Mouse (Mus musculus) intestine, embryonic 16.5 days (tissue): ENCODE results near the gene Laptm5. TPM values are rescaled to one million over a fixed set of nuclear protein-coding genes. Genes with fewer than 3 reads are reported as not detected.

ENCODE experiments used
- ATAC-seq: fragments of 200-750 bp; cut with Nextera tagmentation; 2 replicates; pipeline ENCODE4 v1.8.0; 2017; ENCODE audit warnings: moderate TSS enrichment, moderate library complexity
- H3K27ac ChIP-seq: fragments of 300-500 bp; sonication (generic); 2 replicates; pipeline ENCODE4 v1.5.1; 2014; ENCODE audit warnings: mild to moderate bottlenecking, low read length
- H3K27me3 ChIP-seq: fragments of 300-500 bp; sonication (generic); replicated peaks from 2 replicates; pipeline ENCODE4 v1.6.1; 2014; ENCODE audit warnings: low read length, control low read depth, mixed read lengths; ENCODE audit not compliant: control insufficient read depth, insufficient read depth
- H3K36me3 ChIP-seq: fragments of 300-500 bp; sonication (generic); 2 replicates; pipeline ENCODE4 v1.6.1; 2014; ENCODE audit warnings: low read length, control low read depth; ENCODE audit not compliant: control insufficient read depth, insufficient read depth
- H3K4me1 ChIP-seq: fragments of 300-500 bp; sonication (generic); 2 replicates; pipeline ENCODE4 v1.6.1; 2014; ENCODE audit warnings: low read length, control low read depth, mixed read lengths; ENCODE audit not compliant: control insufficient read depth, insufficient read depth
- H3K4me2 ChIP-seq: fragments of 300-500 bp; sonication (generic); 2 replicates; pipeline ENCODE4 v1.6.1; 2014; ENCODE audit warnings: low read depth, low read length, control low read depth
- H3K4me3 ChIP-seq: fragments of 300-500 bp; sonication (generic); 2 replicates; pipeline ENCODE4 v1.5.1; 2014; ENCODE audit warnings: mild to moderate bottlenecking, low read length
- H3K9ac ChIP-seq: fragments of 300-500 bp; sonication (generic); 2 replicates; pipeline ENCODE4 v1.6.1; 2014; ENCODE audit warnings: low read depth, low read length
- H3K9me3 ChIP-seq: fragments of 300-500 bp; sonication (generic); 2 replicates; pipeline ENCODE4 v1.6.1; 2016; ENCODE audit warnings: low read length, control low read depth; ENCODE audit not compliant: control insufficient read depth
- WGBS: fragments of 180-500 bp; shearing (Covaris S2); extraction: QIAGEN DNeasy Blood & Tissue Kit; methylation state at CpG from one replicate; pipeline ENCODE4 v1.1.7; 2014; 5-methylcytosine and 5-hydroxymethylcytosine counted together
- polyA plus RNA-seq: library from polyadenylated mRNA; unstranded; fragments of >200 nt; fragmentation: Nextera tagmentation; extraction: Ambion mirVana; gene quantifications from 2 replicates; pipeline ENCODE4 v1.2.1, GENCODE M21; 2015

Laptm5 gene
- polyA plus RNA-seq, 1 experiment from 2014 or later, result 38.7 TPM

DNA sequence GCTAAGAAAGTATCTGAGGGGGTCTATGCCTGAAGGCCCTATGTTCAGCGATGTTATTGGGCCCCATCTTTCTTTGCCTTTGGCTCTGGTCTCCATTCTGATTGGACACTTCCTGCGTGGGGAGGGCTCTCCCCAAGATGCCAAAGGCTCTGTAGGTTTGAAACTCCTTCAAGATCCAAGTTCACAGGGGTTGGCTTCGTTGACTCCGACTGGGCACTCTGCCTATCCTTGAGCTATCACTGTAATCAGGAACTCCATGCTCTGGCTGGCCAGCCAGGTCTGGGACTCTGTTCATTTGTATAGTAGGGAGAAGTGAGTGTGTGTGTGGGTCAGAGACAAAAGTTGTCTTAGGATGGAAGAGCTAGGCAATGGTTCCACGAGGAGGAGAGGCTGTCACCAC lies 45.9 kb downstream of the Laptm5 start:
- no peaks in the 10 kb centered on the region for H3K4me1 ChIP-seq
- WGBS, result 73% methylated on average over 5 of the region's 5 CpGs
- ATAC-seq, result no peak
- H3K36me3 ChIP-seq, result no peaks in the 10 kb centered on the region
- no peak overlapping the region for H3K9ac ChIP-seq
- H3K27me3 ChIP-seq, result no peaks in the 10 kb centered on the region
- no peak overlapping the region for H3K4me3 ChIP-seq
- H3K27ac ChIP-seq, result no peak overlapping the region
- no peak overlapping the region for H3K4me2 ChIP-seq
- no peaks in the 10 kb centered on the region for H3K9me3 ChIP-seq

DNA sequence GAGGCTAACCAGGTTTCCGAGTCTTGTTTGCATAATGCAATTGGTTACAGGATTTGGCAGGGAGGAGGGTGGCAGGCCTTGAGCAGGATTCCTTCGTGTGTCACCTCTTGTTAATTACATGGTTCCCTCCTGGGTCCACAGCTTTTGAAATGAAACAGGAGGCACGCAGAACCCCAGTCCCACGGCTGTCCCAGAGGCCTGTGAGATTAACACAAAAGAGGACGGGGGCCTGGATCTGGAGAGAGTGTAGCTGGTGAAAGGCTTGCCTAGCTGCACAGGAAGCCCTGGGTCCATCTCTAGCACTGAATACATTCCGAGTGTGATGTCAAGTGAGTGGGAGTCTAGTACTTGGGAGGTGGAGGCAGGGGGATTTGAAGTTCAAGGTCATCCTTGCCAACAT lies 46.8 kb downstream of the Laptm5 start:
- no peaks in the 10 kb centered on the region for H3K9me3 ChIP-seq
- no peak overlapping the region for H3K4me2 ChIP-seq
- no peaks in the 10 kb centered on the region for H3K36me3 ChIP-seq
- 53% methylated on average over 6 of the region's 6 CpGs for WGBS
- no peak overlapping the region for H3K9ac ChIP-seq
- no peak overlapping the region for H3K4me3 ChIP-seq
- H3K4me1 ChIP-seq, result no peaks in the 10 kb centered on the region
- H3K27me3 ChIP-seq, result no peaks in the 10 kb centered on the region
- ATAC-seq, result no peak
- no peak overlapping the region for H3K27ac ChIP-seq

DNA sequence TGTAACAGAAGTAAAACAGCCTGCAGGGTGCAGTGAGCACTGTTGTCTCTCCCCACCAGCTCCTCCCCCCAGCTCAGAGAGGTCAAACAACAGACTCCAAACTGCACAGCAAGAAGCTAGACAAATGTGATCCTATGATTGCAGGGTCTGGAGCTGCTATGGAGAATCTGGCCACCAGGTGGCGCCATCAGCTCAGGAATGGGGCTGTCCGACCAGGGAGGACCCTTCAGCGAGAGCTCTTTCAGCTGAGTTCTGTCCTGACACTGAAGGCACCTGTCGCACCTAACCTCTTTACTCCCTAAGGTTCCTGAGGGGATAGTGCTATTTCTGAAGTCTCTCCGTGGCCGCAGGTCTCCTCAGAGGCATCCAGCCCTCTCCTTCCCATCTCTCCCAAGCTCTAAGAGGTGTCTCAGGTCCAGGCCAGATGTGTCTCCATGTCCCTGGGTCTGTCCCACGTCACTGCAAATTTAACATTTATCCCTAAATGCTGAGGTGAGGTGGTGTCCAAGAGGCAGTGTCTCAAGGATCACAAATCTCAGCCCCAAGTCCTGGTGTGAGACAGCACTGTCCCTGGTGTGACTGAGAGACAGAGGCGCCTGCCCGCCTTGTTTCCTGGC lies 47.3 kb downstream of the Laptm5 start:
- no peak overlapping the region for H3K4me3 ChIP-seq
- H3K4me1 ChIP-seq, result no peaks in the 10 kb centered on the region
- no peak for ATAC-seq
- H3K4me2 ChIP-seq, result no peak overlapping the region
- H3K27me3 ChIP-seq, result no peaks in the 10 kb centered on the region
- H3K9ac ChIP-seq, result no peak overlapping the region
- no peaks in the 10 kb centered on the region for H3K36me3 ChIP-seq
- no peak overlapping the region for H3K27ac ChIP-seq
- WGBS, result 29% methylated on average over 9 of the region's 9 CpGs
- H3K9me3 ChIP-seq, result no peaks in the 10 kb centered on the region

DNA sequence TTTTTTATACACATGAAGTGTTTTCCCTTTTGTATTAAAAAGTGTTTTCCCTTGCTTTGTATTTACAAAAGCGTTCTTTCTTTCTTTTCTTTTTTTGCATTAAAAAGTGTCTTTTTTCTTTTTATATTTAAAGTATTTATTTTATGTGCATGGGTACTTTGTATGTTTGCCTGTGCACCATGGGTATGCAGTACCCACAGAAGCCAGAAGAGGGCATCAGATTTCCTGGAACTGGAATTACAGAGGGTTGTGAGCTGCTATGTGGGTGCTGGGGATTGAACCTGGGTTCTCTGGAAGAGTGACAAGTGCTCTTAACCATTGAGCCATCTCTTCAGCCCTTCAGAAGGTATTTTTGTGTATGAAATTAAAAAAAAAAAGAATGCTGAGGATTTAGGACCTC lies 58.4 kb downstream of the Laptm5 start:
- Histone ChIP-seq H3K4me2 (no peak overlapping the region), H3K27me3 (no peaks in the 10 kb centered on the region), H3K36me3 (no peaks in the 10 kb centered on the region), H3K9me3 (no peaks in the 10 kb centered on the region), H3K27ac (no peak overlapping the region), H3K4me1 (no peaks in the 10 kb centered on the region), H3K4me3 (no peak overlapping the region), H3K9ac (no peak overlapping the region)
- ATAC-seq, result no peak
- 94% methylated on average over 1 of the region's 1 CpGs for WGBS

DNA sequence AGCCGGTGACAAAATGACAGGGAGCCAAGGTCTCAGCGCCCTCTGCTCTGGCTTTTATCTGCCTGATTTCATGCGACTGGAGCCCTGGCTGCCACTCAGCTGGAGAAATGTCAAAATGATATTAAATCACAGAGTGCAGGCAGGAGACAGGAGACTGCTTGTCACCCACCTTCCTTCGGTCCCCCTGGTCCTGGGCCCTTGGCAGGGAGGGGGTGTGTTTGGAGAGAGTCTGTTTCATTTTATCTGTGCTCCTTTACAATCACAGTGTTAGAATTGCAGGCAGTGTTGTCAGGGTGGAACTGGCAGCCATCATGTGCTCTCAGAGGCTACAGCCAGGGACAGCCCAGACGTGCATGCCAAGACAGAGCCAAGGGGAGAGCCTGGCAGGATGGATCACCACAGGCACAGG lies 59.5 kb downstream of the Laptm5 start:
- H3K36me3 ChIP-seq, result no peaks in the 10 kb centered on the region
- no peaks in the 10 kb centered on the region for H3K27me3 ChIP-seq
- no peak overlapping the region for H3K4me2 ChIP-seq
- 60% methylated on average over 5 of the region's 5 CpGs for WGBS
- no peak for ATAC-seq
- no peak overlapping the region for H3K27ac ChIP-seq
- no peak overlapping the region for H3K4me3 ChIP-seq
- no peak overlapping the region for H3K9ac ChIP-seq
- no peaks in the 10 kb centered on the region for H3K9me3 ChIP-seq
- no peaks in the 10 kb centered on the region for H3K4me1 ChIP-seq

DNA sequence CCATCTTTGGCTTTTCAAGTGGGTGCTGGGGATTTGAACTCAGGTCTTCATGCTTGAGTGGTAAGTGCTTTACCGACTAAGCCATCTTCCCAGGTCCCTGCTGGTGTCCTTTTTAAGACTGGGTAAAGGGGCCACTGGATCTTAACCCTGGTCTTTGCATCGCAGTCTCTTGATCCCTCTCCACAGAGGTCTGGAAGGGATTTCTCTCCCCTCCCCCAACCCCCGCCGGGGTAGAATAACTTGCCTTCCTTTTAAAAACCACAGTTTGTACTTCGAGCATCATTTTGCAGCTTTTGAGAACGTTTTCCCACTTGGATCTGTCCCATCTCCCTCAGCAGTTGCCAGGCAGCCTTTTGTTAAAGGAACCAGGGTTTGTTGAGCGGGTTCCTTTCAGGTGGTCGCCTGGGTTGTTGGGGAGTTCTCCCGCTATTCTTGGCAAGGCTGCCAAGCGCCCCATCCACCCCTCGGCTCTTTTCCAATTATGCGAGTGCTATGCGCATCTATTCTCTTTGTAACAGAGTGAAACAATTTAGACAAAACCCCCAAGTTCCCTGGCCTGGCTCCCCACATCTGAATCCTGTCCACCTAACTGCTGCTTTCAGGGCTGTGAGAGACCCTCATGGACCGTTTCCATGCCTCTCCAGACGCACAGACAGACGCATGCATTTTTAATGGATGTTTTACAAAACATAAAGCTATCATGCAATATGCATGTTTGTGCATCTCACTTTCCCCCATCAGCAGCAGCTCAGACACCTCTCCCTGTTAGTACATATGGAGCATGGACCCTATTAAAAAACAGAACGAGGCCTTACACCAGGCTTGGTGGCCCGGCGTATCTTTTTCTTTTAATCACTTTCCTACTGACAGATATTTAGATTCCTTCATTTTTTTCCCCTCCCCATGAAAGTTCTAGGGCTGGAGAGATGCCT lies 60.7 kb downstream of the Laptm5 start:
- Histone ChIP-seq H3K4me1 (no peaks in the 10 kb centered on the region), H3K4me3 (no peak overlapping the region), H3K27me3 (no peaks in the 10 kb centered on the region), H3K4me2 (no peak overlapping the region), H3K9ac (no peak overlapping the region), H3K36me3 (no peaks in the 10 kb centered on the region), H3K27ac (no peak overlapping the region), H3K9me3 (no peaks in the 10 kb centered on the region)
- ATAC-seq, result no peak
- 68% methylated on average over 19 of the region's 19 CpGs for WGBS

DNA sequence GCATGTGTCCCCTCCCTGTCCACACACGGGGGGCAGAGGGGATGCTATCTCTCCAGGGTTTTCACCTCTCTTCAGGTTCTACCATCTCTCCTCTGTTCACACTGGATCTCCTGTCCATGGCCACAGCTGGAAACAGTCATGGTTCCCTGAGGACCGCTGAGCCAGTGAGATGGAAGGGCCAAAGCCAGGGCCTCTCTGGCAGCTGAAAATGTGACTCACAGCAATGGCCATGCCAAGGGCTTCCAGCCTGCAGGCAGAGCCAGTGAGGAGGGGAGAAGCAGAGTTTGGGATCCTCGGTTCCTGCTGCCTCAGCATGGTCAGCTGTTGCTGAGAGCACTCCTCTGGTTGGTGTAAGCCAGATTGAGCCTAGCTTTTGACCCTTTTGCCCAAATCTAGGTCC lies 66.1 kb downstream of the Laptm5 start:
- Histone ChIP-seq H3K4me1 (no peaks in the 10 kb centered on the region), H3K27me3 (no peaks in the 10 kb centered on the region), H3K4me2 (no peak overlapping the region), H3K36me3 (no peaks in the 10 kb centered on the region), H3K4me3 (no peak overlapping the region), H3K9me3 (no peaks in the 10 kb centered on the region), H3K27ac (no peak overlapping the region), H3K9ac (no peak overlapping the region)
- 62% methylated on average over 3 of the region's 3 CpGs for WGBS
- no peak for ATAC-seq

DNA sequence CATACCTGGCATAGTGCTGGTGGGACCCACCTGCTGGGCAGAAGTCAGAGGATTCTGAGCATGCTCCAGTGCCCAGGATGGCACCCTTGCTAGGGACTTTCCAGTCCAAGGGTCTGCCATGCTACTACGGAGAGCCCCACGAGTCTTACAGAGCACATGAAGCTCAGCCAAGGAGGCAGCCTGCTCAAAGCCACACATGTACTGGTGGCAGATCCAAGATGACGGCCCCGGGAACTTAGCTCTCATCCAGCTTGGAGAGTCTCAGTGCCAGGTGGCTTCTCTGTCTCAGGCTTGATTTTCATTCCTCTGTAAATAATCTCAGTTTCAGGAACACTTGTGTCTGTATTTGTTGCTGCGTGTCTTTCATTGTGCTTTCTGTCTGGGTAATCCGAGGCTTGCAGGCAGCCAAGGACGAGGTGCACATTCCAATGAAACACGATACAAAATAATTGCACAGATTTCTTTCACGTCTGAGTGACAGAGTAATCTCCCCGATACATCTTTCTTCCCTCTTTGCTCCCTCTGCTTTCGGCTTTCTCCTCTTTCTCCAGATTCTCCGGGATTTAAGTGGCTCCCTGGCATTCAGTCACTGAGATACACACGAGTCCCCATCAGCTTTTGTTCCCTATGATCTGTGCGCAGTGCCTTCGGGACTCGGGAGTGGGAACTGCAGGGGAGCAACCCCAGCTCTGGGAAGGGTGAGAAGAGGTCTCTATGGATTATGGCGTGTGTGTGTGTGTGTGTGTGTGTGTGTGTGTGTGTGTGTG lies 71.7 kb downstream of the Laptm5 start:
- H3K4me3 ChIP-seq, result no peak overlapping the region
- no peaks in the 10 kb centered on the region for H3K9me3 ChIP-seq
- H3K36me3 ChIP-seq, result no peaks in the 10 kb centered on the region
- ATAC-seq, result no peak
- 67% methylated on average over 17 of the region's 17 CpGs for WGBS
- no peak overlapping the region for H3K9ac ChIP-seq
- no peaks in the 10 kb centered on the region for H3K4me1 ChIP-seq
- no peak overlapping the region for H3K27ac ChIP-seq
- H3K4me2 ChIP-seq, result no peak overlapping the region
- H3K27me3 ChIP-seq, result no peaks in the 10 kb centered on the region
